Mouse (Mus musculus) liver, embryonic 14.5 days (tissue): ENCODE measurements around the gene Gnat2. TPM values are rescaled to one million over a fixed set of nuclear protein-coding genes. Genes with fewer than 3 reads are reported as not detected.

Experiments used
- ATAC-seq: fragments of 200-750 bp; cut with Nextera tagmentation; 2 replicates; pipeline ENCODE4 v1.8.0; 2017; ENCODE audit warnings: moderate number of reproducible peaks, mild to moderate bottlenecking, moderate library complexity; ENCODE audit not compliant: insufficient read depth
- DNase-seq, 3 experiments: peaks; one replicate each; pipeline ENCODE4 v3.0.0-alpha.2; 2012 to 2013; ENCODE audit warnings: low read depth in 3 of 3, low spot score in 3 of 3
- H3K27ac ChIP-seq: fragments of 300-500 bp; sonication (generic); 2 replicates; pipeline ENCODE4 v1.5.1; 2014; ENCODE audit warnings: moderate library complexity, mild to moderate bottlenecking, control low read depth, inconsistent platforms
- H3K27me3 ChIP-seq: fragments of 300-500 bp; sonication (generic); 2 replicates; pipeline ENCODE4 v1.6.1; 2014; ENCODE audit warnings: mild to moderate bottlenecking, low read length, moderate library complexity; ENCODE audit not compliant: control insufficient read depth, insufficient read depth
- H3K36me3 ChIP-seq: fragments of 300-500 bp; sonication (generic); replicated peaks from 2 replicates; pipeline ENCODE4 v1.6.1; 2014; ENCODE audit warnings: low read depth; ENCODE audit not compliant: control insufficient read depth, insufficient read depth
- H3K4me1 ChIP-seq, 2 experiments: fragments of 200-500 bp in 1 of 2; fragments of 300-500 bp in 1 of 2; sonication (generic) in 1 of 2; replicated peaks; 2 replicates each; pipeline ENCODE4 v1.6.1; 2012 to 2014; ENCODE audit warnings: antibody characterized with exemption in 1 of 2, inconsistent platforms in 1 of 2, low read length in 1 of 2; ENCODE audit not compliant: control insufficient read depth in 2 of 2, insufficient read depth in 2 of 2
- H3K4me2 ChIP-seq: fragments of 300-500 bp; sonication (generic); 2 replicates; pipeline ENCODE4 v1.6.1; 2014; ENCODE audit warnings: low read depth, mild to moderate bottlenecking, control low read depth, moderate library complexity
- H3K4me3 ChIP-seq, 2 experiments: fragments of 200-500 bp in 1 of 2; fragments of 300-500 bp in 1 of 2; sonication (generic) in 1 of 2; 2 replicates each; pipeline ENCODE4 v1.5.1; 2012 to 2014; ENCODE audit warnings: low read depth in 2 of 2, low read length in 2 of 2, mild to moderate bottlenecking in 2 of 2, control low read depth in 1 of 2, inconsistent platforms in 1 of 2, moderate library complexity in 1 of 2; ENCODE audit not compliant: insufficient read depth in 1 of 2
- H3K9ac ChIP-seq: fragments of 300-500 bp; sonication (generic); replicated peaks from 2 replicates; pipeline ENCODE4 v1.6.1; 2014; ENCODE audit warnings: mild to moderate bottlenecking, control low read depth, moderate library complexity
- H3K9me3 ChIP-seq: fragments of 300-500 bp; sonication (generic); 2 replicates; pipeline ENCODE4 v1.6.1; 2016; ENCODE audit warnings: low read length, mixed read lengths; ENCODE audit not compliant: control insufficient read depth
- CTCF ChIP-seq: IDR thresholded peaks from 2 replicates; pipeline ENCODE4 v1.5.1; 2016; ENCODE audit warnings: antibody characterized with exemption, low read depth, control low read depth
- EP300 ChIP-seq: IDR thresholded peaks from 2 replicates; pipeline ENCODE4 v1.6.1; 2016; ENCODE audit warnings: antibody characterized with exemption, low read depth
- WGBS: fragments of 180-500 bp; shearing (Covaris S2); extraction: QIAGEN DNeasy Blood & Tissue Kit; methylation state at CpG from one replicate; pipeline ENCODE4 v1.1.7; 2014; ENCODE audit not compliant: insufficient replicate concordance; 5-methylcytosine and 5-hydroxymethylcytosine counted together
- polyA plus RNA-seq, 2 experiments: library from polyadenylated mRNA; depleted of rRNA in 1 of 2; stranded (reverse) in 1 of 2; unstranded in 1 of 2; fragments of >200 nt; fragmentation: Nextera tagmentation in 1 of 2; extraction: Ambion mirVana in 1 of 2; gene quantifications; 2 replicates each; pipeline versions ENCODE4 v1.2.1 to v1.2.3; 2012 to 2014

Gnat2 gene
- polyA plus RNA-seq (2012; rRNA removed) (0.60 and 1.4 TPM in 2 replicates), polyA plus RNA-seq (2014; fragmentation: Nextera tagmentation; extraction: Ambion mirVana) (1.8 and 2.5 TPM in 2 replicates)

- Histone ChIP-seq H3K9me3 (no peaks in the 10 kb centered on the region), H3K4me1 (peaks cover 39 to 47% of the 10 kb centered on the region in 2 experiments), H3K4me3 (no peak within 1 kb of the TSS), H3K4me2 (no peak within 1 kb of the TSS), H3K27ac (no peak within 1 kb of the TSS), H3K36me3 (no peaks in the 10 kb centered on the region), H3K9ac (no peak within 1 kb of the TSS), H3K27me3 (no peaks in the 10 kb centered on the region)
- no peak for ATAC-seq
- 81% methylated on average over 15 of the region's 15 CpGs for WGBS
- no peak for DNase-seq
- TF ChIP-seq EP300 (no peak), CTCF (no peak)
These were observed at the start of gene Gnat2 for GRCm38 (mm10) chr3:108092536-108093115. Gene Gnat2 (plus strand): TSS chr3:108092789.

GRCm38 (mm10) chr3:108044394-108045140 lies 48.0 kb upstream of the Gnat2 start, which contains the start of gene Gstm4:
Gene Gstm4 (minus strand): TSS chr3:108044894.
- Histone ChIP-seq H3K27ac (peak within 1 kb of the TSS; percentile 43), H3K9me3 (no peaks in the 10 kb centered on the region), H3K4me1 (peaks cover 9 to 38% of the 10 kb centered on the region in 2 experiments), H3K27me3 (no peaks in the 10 kb centered on the region), H3K4me3 (peak within 1 kb of the TSS; percentile 60 to 72), H3K4me2 (peak within 1 kb of the TSS; percentile 92), H3K9ac (peak within 1 kb of the TSS; percentile 47), H3K36me3 (no peaks in the 10 kb centered on the region)
- DNase-seq, result peak; percentile 80 to 84 (median 81)
- peak; percentile 32; the same call in 1 of the 2 replicates for TF ChIP-seq CTCF
- TF ChIP-seq EP300, result no peak
- 6% methylated on average over 29 of the region's 29 CpGs for WGBS
- peak; percentile 94 for ATAC-seq

GRCm38 (mm10) chr3:108046944-108047655 lies 45.5 kb upstream of the Gnat2 start:
- Histone ChIP-seq H3K4me1 (peaks cover 9 to 21% of the 10 kb centered on the region in 2 experiments), H3K4me3 (no peak overlapping the region), H3K36me3 (no peaks in the 10 kb centered on the region), H3K27ac (no peak overlapping the region), H3K4me2 (no peak overlapping the region), H3K9me3 (no peaks in the 10 kb centered on the region), H3K27me3 (no peaks in the 10 kb centered on the region), H3K9ac (no peak overlapping the region)
- DNase-seq (peak in 2 of 3 experiments; percentile 35 to 51), ATAC-seq (no peak)
- WGBS, result 64% methylated on average over 2 of the region's 2 CpGs
- TF ChIP-seq CTCF (no peak), EP300 (no peak)

GRCm38 (mm10) chr3:108048306-108048705 lies 44.3 kb upstream of the Gnat2 start:
- H3K27ac ChIP-seq, result no peak overlapping the region
- no peak overlapping the region for H3K4me2 ChIP-seq
- no peaks in the 10 kb centered on the region for H3K9me3 ChIP-seq
- no peak for TF ChIP-seq EP300
- TF ChIP-seq CTCF, result no peak
- H3K9ac ChIP-seq, result no peak overlapping the region
- H3K4me1 ChIP-seq, result peaks cover 9 to 21% of the 10 kb centered on the region in 2 experiments
- no peak overlapping the region for H3K4me3 ChIP-seq
- no peaks in the 10 kb centered on the region for H3K36me3 ChIP-seq
- DNase-seq (no peak), ATAC-seq (no peak)
- H3K27me3 ChIP-seq, result no peaks in the 10 kb centered on the region
- WGBS, result 69% methylated on average over 3 of the region's 3 CpGs
